Mouse (Mus musculus) adrenal gland, postnatal 25 days (tissue): ENCODE results near the gene Fam229a. TPM values are rescaled to one million over a fixed set of nuclear protein-coding genes. Genes with fewer than 3 reads are reported as not detected.

ENCODE experiments used
- DNase-seq: peaks from one replicate; pipeline ENCODE4 v3.0.0; 2021; ENCODE audit warnings: mixed read lengths
- total RNA-seq: library from RNA; stranded (reverse); gene quantifications from 2 replicates; pipeline ENCODE4 v1.2.3, GENCODE M21; 2021

Gene Fam229a
- total RNA-seq, 1 experiment from 2014 or later = not detected

- no peak for DNase-seq
These were observed 4.9 kb downstream of the Fam229a start for GRCm38 (mm10) chr4:129495672-129496562.

GRCm38 (mm10) chr4:129496631-129497030 is 5.6 kb downstream of the Fam229a start:
- no peak for DNase-seq

- no peak for DNase-seq
These were observed 8.0 kb downstream of the Fam229a start for GRCm38 (mm10) chr4:129498941-129499340.

GRCm38 (mm10) chr4:129500017-129500416 is 9.0 kb downstream of the Fam229a start:
- no peak for DNase-seq

- peak; percentile 92 for DNase-seq
These were observed 9.9 kb downstream of the Fam229a start for GRCm38 (mm10) chr4:129500607-129501566.

GRCm38 (mm10) chr4:129502327-129502888 is 11.4 kb downstream of the Fam229a start:
- DNase-seq = no peak

- no peak for DNase-seq
These were observed 12.0 kb downstream of the Fam229a start for GRCm38 (mm10) chr4:129502901-129503444.

- no peak for DNase-seq
These were observed 14.5 kb downstream of the Fam229a start for GRCm38 (mm10) chr4:129505511-129505910.

- no peak for DNase-seq
These were observed 16.6 kb downstream of the Fam229a start for GRCm38 (mm10) chr4:129507434-129508236.

GRCm38 (mm10) chr4:129508237-129508515 is 17.2 kb downstream of the Fam229a start:
- DNase-seq = no peak

- DNase-seq = no peak
These were observed 18.0 kb downstream of the Fam229a start for GRCm38 (mm10) chr4:129508834-129509600.

GRCm38 (mm10) chr4:129509650-129510049 is 18.7 kb downstream of the Fam229a start:
- DNase-seq = no peak

GRCm38 (mm10) chr4:129510723-129511412 is 19.9 kb downstream of the Fam229a start:
- DNase-seq = no peak

GRCm38 (mm10) chr4:129511413-129512096 is 20.6 kb downstream of the Fam229a start:
- no peak for DNase-seq

- DNase-seq = peak; percentile 89
These were observed 22.2 kb downstream of the Fam229a start, which contains the start of gene Marcksl1 for GRCm38 (mm10) chr4:129513086-129513767. Gene Marcksl1 (plus strand): TSS chr4:129513581.

GRCm38 (mm10) chr4:129513891-129514290 is 22.9 kb downstream of the Fam229a start:
- no peak for DNase-seq

GRCm38 (mm10) chr4:129514300-129514898 is 23.4 kb downstream of the Fam229a start:
- DNase-seq = peak; percentile 76

GRCm38 (mm10) chr4:129516925-129517324 is 25.9 kb downstream of the Fam229a start:
- DNase-seq = no peak
